Mouse (Mus musculus): Measurements from ENCODE around the gene Rab27a. TPM values are rescaled to one million over a fixed set of nuclear protein-coding genes. Genes with fewer than 3 reads are reported as not detected.
"Not testable (repeated sequence)": the region's sequence is repeated elsewhere in the genome, so short reads cannot be mapped to it uniquely, and the experiment has no call there.

The Rab27a gene
- polyA plus RNA-seq, 1 experiment from 2014 or later: 2.5 TPM

- DNase-seq (ENCODE audit: low spot score): no peak
- no peak overlapping the region for H3K4me2 ChIP-seq (ENCODE audit: low read depth, low read length)
- H3K9ac ChIP-seq (replicated peaks; ENCODE audit: low read length): no peak overlapping the region
- ATAC-seq (replicated peaks; ENCODE audit: insufficient number of reproducible peaks, low FRiP score, low TSS enrichment, low read depth): no peak
- H3K9me3 ChIP-seq (replicated peaks; ENCODE audit: control insufficient read depth, low read length): no peaks in the 10 kb centered on the region
- no peak overlapping the region for H3K4me3 ChIP-seq (ENCODE audit: low read depth, low read length)
- no peaks in the 10 kb centered on the region for H3K36me3 ChIP-seq (replicated peaks; ENCODE audit: control insufficient read depth, insufficient read depth, low read depth, low read length)
- H3K27ac ChIP-seq (replicated peaks; ENCODE audit: low read depth, low read length): no peak overlapping the region
- H3K27me3 ChIP-seq (ENCODE audit: control insufficient read depth, insufficient read depth, low read length): no peaks in the 10 kb centered on the region
- H3K4me1 ChIP-seq (ENCODE audit: control insufficient read depth, insufficient read depth, low read length): no peaks in the 10 kb centered on the region
- WGBS: 76% methylated on average over 10 of the region's 10 CpGs
Observed at GRCm38 (mm10) chr9:73070971-73071659, 26.5 kb downstream of the Rab27a start.

- Histone ChIP-seq H3K9me3 (replicated peaks; ENCODE audit: control insufficient read depth, low read length) (no peaks in the 10 kb centered on the region), H3K9ac (replicated peaks; ENCODE audit: low read length) (no peak overlapping the region), H3K4me1 (ENCODE audit: control insufficient read depth, insufficient read depth, low read length) (no peaks in the 10 kb centered on the region), H3K27me3 (ENCODE audit: control insufficient read depth, insufficient read depth, low read length) (no peaks in the 10 kb centered on the region), H3K27ac (replicated peaks; ENCODE audit: low read depth, low read length) (no peak overlapping the region), H3K4me3 (ENCODE audit: low read depth, low read length) (no peak overlapping the region), H3K36me3 (replicated peaks; ENCODE audit: control insufficient read depth, insufficient read depth, low read depth, low read length) (no peaks in the 10 kb centered on the region), H3K4me2 (ENCODE audit: low read depth, low read length) (no peak overlapping the region)
- no peak for DNase-seq (ENCODE audit: low spot score)
- 81% methylated on average over 8 of the region's 8 CpGs for WGBS
- no peak for ATAC-seq (replicated peaks; ENCODE audit: insufficient number of reproducible peaks, low FRiP score, low TSS enrichment, low read depth)
Observed at GRCm38 (mm10) chr9:73072426-73072825, 27.8 kb downstream of the Rab27a start.

GRCm38 (mm10) chr9:73073169-73073568 lies 28.5 kb downstream of the Rab27a start:
- ATAC-seq (replicated peaks; ENCODE audit: insufficient number of reproducible peaks, low FRiP score, low TSS enrichment, low read depth): no peak
- H3K4me1 ChIP-seq (ENCODE audit: control insufficient read depth, insufficient read depth, low read length): no peaks in the 10 kb centered on the region
- H3K9ac ChIP-seq (replicated peaks; ENCODE audit: low read length): no peak overlapping the region

GRCm38 (mm10) chr9:73079349-73079748 lies 34.7 kb downstream of the Rab27a start:
- H3K36me3 ChIP-seq (replicated peaks; ENCODE audit: control insufficient read depth, insufficient read depth, low read depth, low read length); H3K27me3 ChIP-seq (ENCODE audit: control insufficient read depth, insufficient read depth, low read length); H3K4me2 ChIP-seq (ENCODE audit: low read depth, low read length); ATAC-seq (replicated peaks; ENCODE audit: insufficient number of reproducible peaks, low FRiP score, low TSS enrichment, low read depth); H3K9ac ChIP-seq (replicated peaks; ENCODE audit: low read length); H3K27ac ChIP-seq (replicated peaks; ENCODE audit: low read depth, low read length); DNase-seq (ENCODE audit: low spot score); H3K4me3 ChIP-seq (ENCODE audit: low read depth, low read length); H3K4me1 ChIP-seq (ENCODE audit: control insufficient read depth, insufficient read depth, low read length); H3K9me3 ChIP-seq (replicated peaks; ENCODE audit: control insufficient read depth, low read length): not testable (repeated sequence)
- WGBS: 89% methylated on average over 10 of the region's 12 CpGs

More at GRCm38 (mm10) chr9:73073169-73073568, 28.5 kb downstream of the Rab27a start:
- no peak overlapping the region for H3K4me3 ChIP-seq (ENCODE audit: low read depth, low read length)
- no peaks in the 10 kb centered on the region for H3K36me3 ChIP-seq (replicated peaks; ENCODE audit: control insufficient read depth, insufficient read depth, low read depth, low read length)
- H3K27me3 ChIP-seq (ENCODE audit: control insufficient read depth, insufficient read depth, low read length): no peaks in the 10 kb centered on the region
- WGBS: 89% methylated on average over 5 of the region's 5 CpGs
- no peak for DNase-seq (ENCODE audit: low spot score)
- no peaks in the 10 kb centered on the region for H3K9me3 ChIP-seq (replicated peaks; ENCODE audit: control insufficient read depth, low read length)
- H3K27ac ChIP-seq (replicated peaks; ENCODE audit: low read depth, low read length): no peak overlapping the region
- no peak overlapping the region for H3K4me2 ChIP-seq (ENCODE audit: low read depth, low read length)

GRCm38 (mm10) chr9:73079801-73080325 lies 35.2 kb downstream of the Rab27a start:
- Histone ChIP-seq H3K4me1 (ENCODE audit: control insufficient read depth, insufficient read depth, low read length) (no peaks in the 10 kb centered on the region), H3K27ac (replicated peaks; ENCODE audit: low read depth, low read length) (no peak overlapping the region), H3K9ac (replicated peaks; ENCODE audit: low read length) (no peak overlapping the region), H3K9me3 (replicated peaks; ENCODE audit: control insufficient read depth, low read length) (no peaks in the 10 kb centered on the region), H3K4me2 (ENCODE audit: low read depth, low read length) (no peak overlapping the region), H3K4me3 (ENCODE audit: low read depth, low read length) (no peak overlapping the region), H3K36me3 (replicated peaks; ENCODE audit: control insufficient read depth, insufficient read depth, low read depth, low read length) (no peaks in the 10 kb centered on the region), H3K27me3 (ENCODE audit: control insufficient read depth, insufficient read depth, low read length) (no peaks in the 10 kb centered on the region)
- DNase-seq (ENCODE audit: low spot score): no peak
- 38% methylated on average over 7 of the region's 7 CpGs for WGBS
- no peak for ATAC-seq (replicated peaks; ENCODE audit: insufficient number of reproducible peaks, low FRiP score, low TSS enrichment, low read depth)

- H3K27ac ChIP-seq (replicated peaks; ENCODE audit: low read depth, low read length): no peak overlapping the region
- DNase-seq (ENCODE audit: low spot score) (no peak), ATAC-seq (replicated peaks; ENCODE audit: insufficient number of reproducible peaks, low FRiP score, low TSS enrichment, low read depth) (no peak)
- no peaks in the 10 kb centered on the region for H3K27me3 ChIP-seq (ENCODE audit: control insufficient read depth, insufficient read depth, low read length)
- H3K9me3 ChIP-seq (replicated peaks; ENCODE audit: control insufficient read depth, low read length): no peaks in the 10 kb centered on the region
- H3K4me3 ChIP-seq (ENCODE audit: low read depth, low read length): no peak overlapping the region
- no peaks in the 10 kb centered on the region for H3K4me1 ChIP-seq (ENCODE audit: control insufficient read depth, insufficient read depth, low read length)
- H3K4me2 ChIP-seq (ENCODE audit: low read depth, low read length): no peak overlapping the region
- no peaks in the 10 kb centered on the region for H3K36me3 ChIP-seq (replicated peaks; ENCODE audit: control insufficient read depth, insufficient read depth, low read depth, low read length)
- no peak overlapping the region for H3K9ac ChIP-seq (replicated peaks; ENCODE audit: low read length)
- WGBS: 75% methylated on average over 8 of the region's 8 CpGs
Observed at GRCm38 (mm10) chr9:73082291-73083000, 37.8 kb downstream of the Rab27a start.

DNA sequence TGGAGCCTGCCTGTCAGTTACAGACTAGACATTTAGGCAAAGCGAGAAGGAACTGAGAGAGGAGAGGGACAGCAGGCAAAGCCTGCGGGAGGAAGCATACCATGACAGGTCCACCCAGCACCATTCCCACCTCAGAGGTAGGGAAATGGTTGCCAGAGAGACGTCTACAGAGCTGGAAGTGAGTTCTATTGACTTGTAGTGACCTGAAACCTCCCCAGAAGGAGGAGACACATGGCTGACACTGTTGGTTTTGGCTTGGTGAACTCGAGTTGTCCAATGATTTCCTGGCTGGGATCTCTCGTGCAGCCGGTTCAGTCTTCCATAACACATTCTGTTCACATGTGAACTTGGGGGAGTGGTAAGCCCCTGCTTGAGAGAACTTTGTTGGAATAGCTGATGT lies 39.3 kb downstream of the Rab27a start:
- no peaks in the 10 kb centered on the region for H3K27me3 ChIP-seq (ENCODE audit: control insufficient read depth, insufficient read depth, low read length)
- no peak for DNase-seq (ENCODE audit: low spot score)
- no peak for ATAC-seq (replicated peaks; ENCODE audit: insufficient number of reproducible peaks, low FRiP score, low TSS enrichment, low read depth)
- no peaks in the 10 kb centered on the region for H3K36me3 ChIP-seq (replicated peaks; ENCODE audit: control insufficient read depth, insufficient read depth, low read depth, low read length)
- H3K4me2 ChIP-seq (ENCODE audit: low read depth, low read length): no peak overlapping the region
- H3K9ac ChIP-seq (replicated peaks; ENCODE audit: low read length): no peak overlapping the region
- no peak overlapping the region for H3K4me3 ChIP-seq (ENCODE audit: low read depth, low read length)
- H3K9me3 ChIP-seq (replicated peaks; ENCODE audit: control insufficient read depth, low read length): no peaks in the 10 kb centered on the region
- no peaks in the 10 kb centered on the region for H3K4me1 ChIP-seq (ENCODE audit: control insufficient read depth, insufficient read depth, low read length)
- WGBS: 82% methylated on average over 6 of the region's 6 CpGs
- no peak overlapping the region for H3K27ac ChIP-seq (replicated peaks; ENCODE audit: low read depth, low read length)

DNA sequence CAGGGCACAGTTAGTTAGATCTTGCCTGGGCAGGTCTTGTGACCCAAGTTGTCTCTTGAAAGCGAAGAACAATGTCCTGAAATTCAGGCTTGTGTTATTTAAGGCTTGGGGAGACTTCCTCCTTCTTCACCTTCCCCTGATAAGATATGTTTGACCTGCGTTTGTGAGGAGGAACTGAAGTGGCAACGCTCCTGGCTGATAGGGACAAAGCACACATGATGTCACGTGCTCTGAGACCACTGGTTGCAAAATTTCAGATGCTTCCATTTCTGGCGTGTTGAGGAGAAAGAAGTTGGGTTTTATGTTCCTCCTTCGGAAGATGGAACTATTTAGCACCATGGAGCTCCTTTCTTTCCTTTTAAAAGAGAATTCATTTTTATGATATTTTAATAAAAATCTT lies 41.2 kb downstream of the Rab27a start:
- H3K9ac ChIP-seq (replicated peaks; ENCODE audit: low read length): no peak overlapping the region
- no peaks in the 10 kb centered on the region for H3K9me3 ChIP-seq (replicated peaks; ENCODE audit: control insufficient read depth, low read length)
- H3K4me2 ChIP-seq (ENCODE audit: low read depth, low read length): no peak overlapping the region
- no peak overlapping the region for H3K4me3 ChIP-seq (ENCODE audit: low read depth, low read length)
- H3K36me3 ChIP-seq (replicated peaks; ENCODE audit: control insufficient read depth, insufficient read depth, low read depth, low read length): no peaks in the 10 kb centered on the region
- 90% methylated on average over 6 of the region's 6 CpGs for WGBS
- H3K27ac ChIP-seq (replicated peaks; ENCODE audit: low read depth, low read length): no peak overlapping the region
- H3K4me1 ChIP-seq (ENCODE audit: control insufficient read depth, insufficient read depth, low read length): no peaks in the 10 kb centered on the region
- DNase-seq (ENCODE audit: low spot score): no peak
- H3K27me3 ChIP-seq (ENCODE audit: control insufficient read depth, insufficient read depth, low read length): no peaks in the 10 kb centered on the region
- ATAC-seq (replicated peaks; ENCODE audit: insufficient number of reproducible peaks, low FRiP score, low TSS enrichment, low read depth): no peak
